Mouse (Mus musculus) fat pad, adult 2 months (tissue): Measurements from ENCODE around the gene Asmt.

Experiments
- DNase-seq: peaks from one replicate; pipeline ENCODE4 v3.0.0-alpha.2; 2011; ENCODE audit warnings: low read depth, low spot score; ENCODE audit errors: extremely low read depth

The Asmt gene

DNA sequence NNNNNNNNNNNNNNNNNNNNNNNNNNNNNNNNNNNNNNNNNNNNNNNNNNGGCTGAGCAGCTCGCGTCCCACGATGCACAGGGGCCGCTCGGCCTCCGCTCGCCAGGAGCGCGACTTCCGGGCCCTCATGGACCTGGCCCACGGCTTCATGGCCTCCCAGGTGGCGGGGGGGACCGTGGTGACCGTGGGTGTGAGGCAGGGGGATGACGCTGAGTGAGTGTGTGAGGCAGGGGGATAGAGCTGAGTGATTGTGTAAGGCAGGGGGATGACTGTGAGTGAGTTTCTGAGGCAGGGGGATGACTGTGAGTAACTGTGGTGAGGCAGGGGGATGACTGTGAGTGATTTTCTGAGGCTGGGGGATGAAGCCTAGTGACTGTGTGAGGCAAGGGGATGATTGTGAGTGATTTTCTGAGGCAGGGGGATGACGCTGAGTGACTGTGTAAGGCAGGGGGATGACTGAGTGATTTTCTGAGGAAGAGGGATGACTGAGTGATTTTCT lies at the start of gene Asmt:
Gene Asmt (plus strand): TSS at position 51 of the 499 bp plus-strand sequence.
- DNase-seq = peak; percentile 10

- DNase-seq = peak; percentile 4
Measured at GRCm38 (mm10) chrX:170673233-170673951, 948 bp downstream of the Asmt start.

DNA sequence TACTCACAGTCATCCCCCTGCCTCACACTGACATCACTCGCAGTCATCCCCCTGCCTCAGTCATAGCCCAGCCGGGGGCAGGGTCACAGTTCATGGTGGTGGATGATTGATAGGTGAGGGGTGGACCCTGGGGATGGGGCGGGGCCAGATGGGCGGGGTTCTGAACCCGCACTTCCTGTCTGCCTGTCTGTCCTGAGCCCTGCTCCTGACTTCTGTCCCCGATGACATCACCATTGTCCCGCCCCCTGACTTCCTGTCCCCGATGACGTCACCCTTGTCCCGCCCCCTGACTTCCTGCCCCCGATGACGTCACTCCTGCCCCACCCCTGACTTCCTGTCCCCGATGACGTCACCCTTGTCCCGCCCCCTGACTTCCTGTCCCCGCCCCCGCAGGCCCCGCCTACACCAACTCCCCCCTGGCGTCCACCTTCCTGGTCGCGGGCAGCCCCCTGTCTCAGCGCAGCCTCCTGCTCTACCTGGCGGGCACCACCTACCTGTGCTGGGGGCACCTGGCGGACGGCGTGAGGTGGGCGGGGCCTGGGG lies 1.9 kb downstream of the Asmt start:
- DNase-seq = no peak

- peak; percentile 10 for DNase-seq
Measured at GRCm38 (mm10) chrX:170674885-170675876, 2.7 kb downstream of the Asmt start.

- DNase-seq = no peak
Measured at GRCm38 (mm10) chrX:170675923-170676605, 3.6 kb downstream of the Asmt start.

DNA sequence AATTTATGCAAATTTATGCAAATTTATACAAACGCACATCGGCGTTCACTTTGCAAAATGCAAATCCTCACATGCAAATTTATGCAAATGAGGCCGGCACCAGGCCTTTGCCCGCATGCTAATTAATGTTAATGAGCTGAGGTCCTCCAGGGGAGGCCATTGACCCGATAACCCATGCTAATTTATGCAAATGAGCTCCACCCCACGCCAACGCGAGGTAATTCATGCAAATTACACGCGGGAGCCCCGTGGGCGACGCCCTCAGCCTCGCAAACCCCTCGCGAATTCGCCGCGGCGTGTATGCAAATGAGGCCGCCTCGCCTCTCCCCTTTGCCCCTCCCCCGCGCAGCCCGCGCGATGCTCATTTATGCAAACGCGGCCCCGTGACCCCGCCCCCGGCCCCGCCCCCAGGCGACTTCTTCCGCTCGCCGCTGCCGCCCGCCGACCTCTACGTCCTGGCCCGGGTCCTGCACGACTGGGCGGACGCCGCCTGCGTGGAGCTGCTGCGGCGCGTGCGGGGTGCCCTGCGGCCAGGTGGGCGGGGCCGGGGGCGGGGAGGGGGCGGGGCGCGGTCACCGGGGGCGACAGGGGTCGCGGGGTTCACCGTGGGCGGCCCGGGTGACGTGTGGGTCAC lies 4.3 kb downstream of the Asmt start:
- DNase-seq = no peak

- no peak for DNase-seq
Measured at GRCm38 (mm10) chrX:170677266-170677665, 4.8 kb downstream of the Asmt start.

GRCm38 (mm10) chrX:170677680-170678079 lies 5.2 kb downstream of the Asmt start:
- no peak for DNase-seq
